Mouse (Mus musculus) kidney, adult 8-10 months (tissue): ENCODE results near the gene Sh3rf3.

Experiments
- DNase-seq, 2 experiments: peaks; one replicate each; pipeline ENCODE4 v3.0.0; 2022

Sh3rf3 gene

GRCm38 (mm10) chr10:58854548-58855198 lies 41.5 kb downstream of the Sh3rf3 start:
- no peak for DNase-seq

- DNase-seq = no peak
These were observed 42.1 kb downstream of the Sh3rf3 start for GRCm38 (mm10) chr10:58855199-58855751.

- DNase-seq = no peak
These were observed 42.7 kb downstream of the Sh3rf3 start for GRCm38 (mm10) chr10:58855814-58856213.

- DNase-seq = no peak
These were observed 43.6 kb downstream of the Sh3rf3 start for GRCm38 (mm10) chr10:58856742-58857141.

GRCm38 (mm10) chr10:58864735-58865134 lies 51.6 kb downstream of the Sh3rf3 start:
- DNase-seq = no peak

GRCm38 (mm10) chr10:58867536-58867935 lies 54.4 kb downstream of the Sh3rf3 start:
- no peak for DNase-seq

GRCm38 (mm10) chr10:58869836-58870235 lies 56.7 kb downstream of the Sh3rf3 start:
- no peak for DNase-seq

GRCm38 (mm10) chr10:58871149-58871820 lies 58.1 kb downstream of the Sh3rf3 start:
- DNase-seq = no peak

GRCm38 (mm10) chr10:58871821-58872577 lies 58.8 kb downstream of the Sh3rf3 start:
- no peak for DNase-seq

- DNase-seq = no peak
These were observed 64.7 kb downstream of the Sh3rf3 start for GRCm38 (mm10) chr10:58877835-58878234.

- no peak for DNase-seq
These were observed 65.5 kb downstream of the Sh3rf3 start for GRCm38 (mm10) chr10:58878636-58879035.

- no peak for DNase-seq
These were observed 69.6 kb downstream of the Sh3rf3 start for GRCm38 (mm10) chr10:58882741-58883140.

- DNase-seq = no peak
These were observed 72.2 kb downstream of the Sh3rf3 start for GRCm38 (mm10) chr10:58885351-58885750.

- DNase-seq = no peak
These were observed 72.7 kb downstream of the Sh3rf3 start for GRCm38 (mm10) chr10:58885816-58886215.

- no peak for DNase-seq
These were observed 77.7 kb downstream of the Sh3rf3 start for GRCm38 (mm10) chr10:58890671-58891439.

- DNase-seq = no peak
These were observed 82.3 kb downstream of the Sh3rf3 start for GRCm38 (mm10) chr10:58895431-58895830.

- DNase-seq = no peak
These were observed 83.9 kb downstream of the Sh3rf3 start for GRCm38 (mm10) chr10:58897009-58897543.

- DNase-seq = no peak
These were observed 92.1 kb downstream of the Sh3rf3 start for GRCm38 (mm10) chr10:58905253-58905652.

- DNase-seq = no peak
These were observed 93.9 kb downstream of the Sh3rf3 start for GRCm38 (mm10) chr10:58907001-58907443.

GRCm38 (mm10) chr10:58908451-58908850 lies 95.3 kb downstream of the Sh3rf3 start:
- no peak for DNase-seq

GRCm38 (mm10) chr10:58915301-58916245 lies 102.4 kb downstream of the Sh3rf3 start:
- no peak for DNase-seq
